Mouse (Mus musculus) stomach, postnatal 0 days (tissue): ENCODE results near the gene Ndufs3. TPM values are rescaled to one million over a fixed set of nuclear protein-coding genes. Genes with fewer than 3 reads are reported as not detected.

Source experiments
- ATAC-seq: fragments of 200-750 bp; cut with Nextera tagmentation; 2 replicates; pipeline ENCODE4 v1.8.0; 2017; ENCODE audit not compliant: low FRiP score, low TSS enrichment
- DNase-seq: peaks from one replicate; pipeline ENCODE4 v3.0.0-alpha.2; 2016; ENCODE audit warnings: low spot score
- H3K27ac ChIP-seq: fragments of 300-500 bp; sonication (generic); replicated peaks from 2 replicates; pipeline ENCODE4 v1.5.1; 2014; ENCODE audit warnings: mild to moderate bottlenecking, control low read depth
- H3K27me3 ChIP-seq: fragments of 300-500 bp; sonication (generic); 2 replicates; pipeline ENCODE4 v1.6.1; 2014; ENCODE audit warnings: low read length; ENCODE audit not compliant: control insufficient read depth, insufficient read depth
- H3K36me3 ChIP-seq: fragments of 300-500 bp; sonication (generic); 2 replicates; pipeline ENCODE4 v1.6.1; 2014; ENCODE audit warnings: low read length, mixed read lengths; ENCODE audit not compliant: control insufficient read depth, insufficient read depth
- H3K4me1 ChIP-seq: fragments of 300-500 bp; sonication (generic); replicated peaks from 2 replicates; pipeline ENCODE4 v1.6.1; 2014; ENCODE audit warnings: antibody characterized with exemption; ENCODE audit not compliant: control insufficient read depth, insufficient read depth
- H3K4me2 ChIP-seq: fragments of 300-500 bp; sonication (generic); replicated peaks from 2 replicates; pipeline ENCODE4 v1.6.1; 2014; ENCODE audit warnings: low read depth, mild to moderate bottlenecking, control low read depth, moderate library complexity
- H3K4me3 ChIP-seq: fragments of 300-500 bp; sonication (generic); 2 replicates; pipeline ENCODE4 v1.5.1; 2014; ENCODE audit warnings: low read depth, low read length, control low read depth
- H3K9ac ChIP-seq: fragments of 300-500 bp; sonication (generic); 2 replicates; pipeline ENCODE4 v1.6.1; 2014; ENCODE audit warnings: mild to moderate bottlenecking, low read length, control low read depth, mixed read lengths
- H3K9me3 ChIP-seq: fragments of 300-500 bp; sonication (generic); 2 replicates; pipeline ENCODE4 v1.6.1; 2016; ENCODE audit warnings: low read length; ENCODE audit not compliant: control insufficient read depth
- CTCF ChIP-seq: IDR thresholded peaks from 2 replicates; pipeline ENCODE4 v1.5.1; 2016; ENCODE audit warnings: antibody characterized with exemption, low read depth, mild to moderate bottlenecking, moderate library complexity
- EP300 ChIP-seq: optimal IDR thresholded peaks from 2 replicates; pipeline ENCODE3; 2016; ENCODE audit warnings: antibody characterized with exemption
- WGBS: fragments of 180-500 bp; shearing (Covaris S2); extraction: QIAGEN DNeasy Blood & Tissue Kit; methylation state at CpG from one replicate; pipeline ENCODE4 v1.1.7; 2014; 5-methylcytosine and 5-hydroxymethylcytosine counted together
- polyA plus RNA-seq: library from polyadenylated mRNA; unstranded; fragments of >200 nt; fragmentation: Nextera tagmentation; extraction: Ambion mirVana; gene quantifications from 2 replicates; pipeline ENCODE4 v1.2.1, GENCODE M21; 2015

Gene Ndufs3
- polyA plus RNA-seq, 1 experiment from 2014 or later: 224 TPM

GRCm38 (mm10) chr2:90885218-90886041, 19.2 kb downstream of the Ndufs3 start, which contains the start of gene C1qtnf4:
C1qtnf4 (plus strand) TSS chr2:90885860.
- 0 out of 2 replicates have a peak, but pooled peaks have one; percentile 19 for ATAC-seq

GRCm38 (mm10) chr2:90881824-90882223, 22.8 kb downstream of the Ndufs3 start:
- no peaks in the 10 kb centered on the region for H3K27me3 ChIP-seq
- no peak overlapping the region for H3K9ac ChIP-seq
- H3K4me2 ChIP-seq: no peak overlapping the region
- no peak for DNase-seq
- TF ChIP-seq EP300: no peak
- TF ChIP-seq CTCF: no peak
- no peak overlapping the region for H3K4me3 ChIP-seq
- H3K9me3 ChIP-seq: no peaks in the 10 kb centered on the region
- no peak for ATAC-seq
- H3K27ac ChIP-seq: no peak overlapping the region
- H3K4me1 ChIP-seq: no peaks in the 10 kb centered on the region
- no peaks in the 10 kb centered on the region for H3K36me3 ChIP-seq
- WGBS: 79% methylated on average over 2 of the region's 2 CpGs

More at GRCm38 (mm10) chr2:90885218-90886041, 19.2 kb downstream of the Ndufs3 start, which contains the start of gene C1qtnf4:
- no peaks in the 10 kb centered on the region for H3K36me3 ChIP-seq
- no peak for TF ChIP-seq CTCF
- no peak for TF ChIP-seq EP300
- no peak within 1 kb of the TSS for H3K27ac ChIP-seq
- H3K4me2 ChIP-seq: peak within 1 kb of the TSS; percentile 88
- H3K9ac ChIP-seq: peak within 1 kb of the TSS; percentile 55
- peak within 1 kb of the TSS; percentile 42 for H3K4me3 ChIP-seq
- H3K9me3 ChIP-seq: no peaks in the 10 kb centered on the region
- DNase-seq: peak; percentile 41
- WGBS: 2% methylated on average over 43 of the region's 45 CpGs
- H3K4me1 ChIP-seq: 0 out of 2 replicates have a peak, but pooled peaks cover 4% of the 10 kb centered on the region
- no peaks in the 10 kb centered on the region for H3K27me3 ChIP-seq

GRCm38 (mm10) chr2:90880144-90880785, 24.4 kb downstream of the Ndufs3 start:
- no peak overlapping the region for H3K9ac ChIP-seq
- WGBS: 45% methylated on average over 6 of the region's 6 CpGs
- H3K9me3 ChIP-seq: no peaks in the 10 kb centered on the region
- H3K36me3 ChIP-seq: no peaks in the 10 kb centered on the region
- H3K4me2 ChIP-seq: no peak overlapping the region
- H3K4me1 ChIP-seq: no peaks in the 10 kb centered on the region
- DNase-seq (no peak), ATAC-seq (no peak)
- no peak overlapping the region for H3K27ac ChIP-seq
- H3K27me3 ChIP-seq: no peaks in the 10 kb centered on the region
- no peak overlapping the region for H3K4me3 ChIP-seq
- TF ChIP-seq CTCF: no peak
- TF ChIP-seq EP300: no peak

GRCm38 (mm10) chr2:90879419-90879818, 25.2 kb downstream of the Ndufs3 start:
- H3K4me2 ChIP-seq: no peak overlapping the region
- no peaks in the 10 kb centered on the region for H3K36me3 ChIP-seq
- no peak overlapping the region for H3K27ac ChIP-seq
- H3K9ac ChIP-seq: no peak overlapping the region
- H3K27me3 ChIP-seq: no peaks in the 10 kb centered on the region
- H3K4me3 ChIP-seq: no peak overlapping the region
- DNase-seq (no peak), ATAC-seq (no peak)
- no peaks in the 10 kb centered on the region for H3K4me1 ChIP-seq
- H3K9me3 ChIP-seq: no peaks in the 10 kb centered on the region
- TF ChIP-seq EP300 (no peak), CTCF (no peak)

- no peak overlapping the region for H3K9ac ChIP-seq
- H3K4me1 ChIP-seq: no peaks in the 10 kb centered on the region
- H3K36me3 ChIP-seq: no peaks in the 10 kb centered on the region
- WGBS: 39% methylated on average over 5 of the region's 5 CpGs
- peak; percentile 69; the same call in 1 of the 2 replicates for ATAC-seq
- H3K27me3 ChIP-seq: no peaks in the 10 kb centered on the region
- no peak overlapping the region for H3K27ac ChIP-seq
- H3K9me3 ChIP-seq: no peaks in the 10 kb centered on the region
- DNase-seq: no peak
- TF ChIP-seq EP300: no peak
- TF ChIP-seq CTCF: no peak
- no peak overlapping the region for H3K4me3 ChIP-seq
- no peak overlapping the region for H3K4me2 ChIP-seq
These were observed 26.9 kb downstream of the Ndufs3 start for GRCm38 (mm10) chr2:90877584-90878259.
